Mouse (Mus musculus) olfactory bulb, adult 2 months (tissue): ENCODE measurements around the gene Gda. TPM values are rescaled to one million over a fixed set of nuclear protein-coding genes. Genes with fewer than 3 reads are reported as not detected.

Experiments used
- H3K27ac ChIP-seq: fragments of 200-500 bp; 2 replicates; pipeline ENCODE4 v1.5.1; 2012; ENCODE audit warnings: low read depth, low read length; ENCODE audit not compliant: insufficient read depth
- H3K4me1 ChIP-seq: fragments of 200-500 bp; 2 replicates; pipeline ENCODE4 v1.6.1; 2012; ENCODE audit warnings: low read length; ENCODE audit not compliant: control insufficient read depth, insufficient read depth
- H3K4me3 ChIP-seq: fragments of 200-500 bp; 2 replicates; pipeline ENCODE4 v1.5.1; 2012; ENCODE audit warnings: mild to moderate bottlenecking, low read depth, low read length, moderate library complexity; ENCODE audit not compliant: insufficient read depth
- CTCF ChIP-seq: fragments of 200-500 bp; IDR thresholded peaks from 2 replicates; pipeline ENCODE4 v1.5.1; 2012; ENCODE audit warnings: low read depth, mild to moderate bottlenecking, low read length, moderate library complexity; ENCODE audit not compliant: insufficient read depth
- POLR2A ChIP-seq: fragments of 200-500 bp; IDR thresholded peaks from 2 replicates; pipeline ENCODE4 v1.6.1; 2012; ENCODE audit warnings: mild to moderate bottlenecking, low read depth, low read length, moderate library complexity; ENCODE audit not compliant: insufficient read depth
- WGBS: fragments of 180-500 bp; shearing (Covaris S2); methylation state at CpG from one replicate; pipeline ENCODE4 v1.1.7; 2018; 5-methylcytosine and 5-hydroxymethylcytosine counted together
- polyA plus RNA-seq: library from polyadenylated mRNA; stranded (reverse); fragments of >200 nt; gene quantifications from 2 replicates; pipeline ENCODE4 v1.2.4, GENCODE M21; 2012; ENCODE audit warnings: low replicate concordance; ENCODE audit not compliant: missing spikeins, insufficient read depth, insufficient read length

The Gda gene
- polyA plus RNA-seq, 1 experiment = 178 TPM

GRCm38 (mm10) chr19:21472121-21472780, 994 bp downstream of the Gda start:
- WGBS = 1% methylated on average over 48 of the region's 48 CpGs
- H3K27ac ChIP-seq = peak overlapping the region; percentile 58
- TF ChIP-seq CTCF = peak; percentile 62; the same call in 1 of the 2 replicates
- peak; percentile 77; the same call in 1 of the 2 replicates for TF ChIP-seq POLR2A
- no peaks in the 10 kb centered on the region for H3K4me1 ChIP-seq
- peak overlapping the region; percentile 59 for H3K4me3 ChIP-seq

GRCm38 (mm10) chr19:21461221-21461960, 11.9 kb downstream of the Gda start:
- H3K4me1 ChIP-seq = no peaks in the 10 kb centered on the region
- no peak overlapping the region for H3K27ac ChIP-seq
- TF ChIP-seq CTCF = no peak
- TF ChIP-seq POLR2A = no peak
- H3K4me3 ChIP-seq = no peak overlapping the region
- WGBS = 69% methylated on average over 5 of the region's 5 CpGs

- 27% methylated on average over 4 of the region's 4 CpGs for WGBS
- no peak overlapping the region for H3K27ac ChIP-seq
Measured at GRCm38 (mm10) chr19:21457461-21457860, 15.8 kb downstream of the Gda start.

GRCm38 (mm10) chr19:21441787-21442186, 31.5 kb downstream of the Gda start:
- 66% methylated on average over 3 of the region's 3 CpGs for WGBS
- H3K4me3 ChIP-seq = no peak overlapping the region
- no peak for TF ChIP-seq POLR2A
- no peak for TF ChIP-seq CTCF
- H3K4me1 ChIP-seq = no peaks in the 10 kb centered on the region
- no peak overlapping the region for H3K27ac ChIP-seq

More at GRCm38 (mm10) chr19:21457461-21457860, 15.8 kb downstream of the Gda start:
- Histone ChIP-seq H3K4me3 (no peak overlapping the region), H3K4me1 (no peaks in the 10 kb centered on the region)
- TF ChIP-seq CTCF (no peak), POLR2A (no peak)

- Histone ChIP-seq H3K4me1 (no peaks in the 10 kb centered on the region), H3K27ac (no peak overlapping the region), H3K4me3 (no peak overlapping the region)
- WGBS = 82% methylated on average over 6 of the region's 6 CpGs
- TF ChIP-seq CTCF (no peak), POLR2A (no peak)
Measured at GRCm38 (mm10) chr19:21440841-21441240, 32.4 kb downstream of the Gda start.

DNA sequence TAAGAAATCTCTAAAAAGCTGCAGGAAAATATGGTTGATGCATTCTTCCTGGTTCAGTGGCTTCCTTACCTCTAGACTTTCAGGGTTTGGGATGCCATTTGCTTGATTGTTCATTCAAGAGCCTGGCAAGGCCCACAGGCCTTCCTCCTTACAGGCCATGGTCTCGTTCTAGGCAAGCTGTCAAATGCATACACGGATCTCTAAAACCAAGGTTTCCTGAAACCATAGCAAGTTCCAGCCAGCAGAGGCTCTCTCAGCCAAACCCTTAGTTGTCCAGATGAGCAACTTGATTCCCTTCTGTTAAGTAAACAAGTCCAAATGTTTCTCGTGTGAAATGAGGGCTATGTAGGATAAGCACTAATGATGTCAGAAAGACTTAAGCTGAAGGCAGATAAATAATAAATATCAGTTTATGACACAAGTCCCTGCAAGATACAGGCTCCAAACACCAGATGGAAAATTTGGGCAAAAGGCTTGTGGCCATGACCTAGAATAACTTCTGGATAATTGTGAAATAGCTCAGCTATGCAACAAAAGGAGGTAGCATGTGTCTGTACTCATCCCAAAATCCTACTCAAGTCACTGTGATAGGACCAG, 34.0 kb downstream of the Gda start:
- WGBS = 53% methylated on average over 3 of the region's 3 CpGs
- Histone ChIP-seq H3K27ac (no peak overlapping the region), H3K4me1 (no peaks in the 10 kb centered on the region), H3K4me3 (no peak overlapping the region)
- TF ChIP-seq POLR2A (no peak), CTCF (no peak)

GRCm38 (mm10) chr19:21436566-21436965, 36.7 kb downstream of the Gda start:
- WGBS = 87% methylated on average over 3 of the region's 3 CpGs
- no peak overlapping the region for H3K27ac ChIP-seq

DNA sequence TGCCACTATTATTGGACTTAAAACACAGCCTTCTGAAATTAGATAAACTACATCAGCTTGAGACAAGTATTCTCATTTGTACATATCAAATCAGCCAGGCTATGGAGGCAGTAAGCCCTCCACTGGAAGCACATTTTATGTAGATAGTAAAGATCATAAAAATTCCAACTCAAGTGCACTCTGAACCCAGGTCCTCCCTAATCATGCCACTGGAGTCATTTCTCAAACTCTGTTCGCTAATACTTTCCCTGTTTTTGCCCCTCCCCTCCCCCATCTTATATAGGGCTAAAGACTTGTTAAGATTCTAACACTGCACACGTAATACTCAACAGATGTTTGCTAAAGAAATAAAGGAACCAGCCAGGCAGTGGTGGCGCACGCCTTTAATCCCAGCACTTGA, 39.9 kb downstream of the Gda start:
- TF ChIP-seq CTCF = no peak
- Histone ChIP-seq H3K27ac (no peak overlapping the region), H3K4me1 (no peaks in the 10 kb centered on the region), H3K4me3 (no peak overlapping the region)
- 85% methylated on average over 4 of the region's 4 CpGs for WGBS

More at GRCm38 (mm10) chr19:21436566-21436965, 36.7 kb downstream of the Gda start:
- Histone ChIP-seq H3K4me1 (no peaks in the 10 kb centered on the region), H3K4me3 (no peak overlapping the region)
- TF ChIP-seq CTCF = no peak

DNA sequence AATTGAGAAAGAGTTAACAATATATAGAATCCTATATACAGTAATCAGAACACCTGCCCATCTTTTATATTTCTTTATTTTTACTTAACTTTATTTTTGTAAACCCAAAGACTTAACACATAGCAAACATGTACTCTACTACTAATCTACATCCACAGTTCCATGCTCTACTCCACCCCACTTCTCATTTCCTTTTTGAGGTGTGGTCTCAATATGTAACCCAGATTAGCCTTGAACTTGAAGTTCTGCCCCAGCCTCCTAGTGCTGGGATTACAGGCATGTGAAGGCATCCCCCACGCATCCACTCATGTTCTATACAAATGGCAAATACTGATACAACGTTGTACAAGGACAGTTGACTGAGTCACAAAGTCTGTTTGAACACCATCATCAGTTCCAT, 40.4 kb downstream of the Gda start:
- 81% methylated on average over 2 of the region's 2 CpGs for WGBS
- H3K4me3 ChIP-seq = no peak overlapping the region
- no peak overlapping the region for H3K27ac ChIP-seq
- H3K4me1 ChIP-seq = no peaks in the 10 kb centered on the region
- no peak for TF ChIP-seq POLR2A
- no peak for TF ChIP-seq CTCF

GRCm38 (mm10) chr19:21432286-21432685, 41.0 kb downstream of the Gda start:
- WGBS = 77% methylated on average over 3 of the region's 3 CpGs
- Histone ChIP-seq H3K27ac (no peak overlapping the region), H3K4me1 (no peaks in the 10 kb centered on the region), H3K4me3 (no peak overlapping the region)
- TF ChIP-seq CTCF = no peak
- no peak for TF ChIP-seq POLR2A
